Mouse (Mus musculus) retina, postnatal 7 days (tissue): ENCODE measurements around the gene Eml6.
A peak's percentile ranks its signal among the peaks of the same experiment; 100 is the strongest.

Experiments
- DNase-seq: peaks from one replicate; pipeline ENCODE4 v3.0.0-alpha.2; 2012; ENCODE audit warnings: low read depth, low spot score

Eml6 gene

DNA sequence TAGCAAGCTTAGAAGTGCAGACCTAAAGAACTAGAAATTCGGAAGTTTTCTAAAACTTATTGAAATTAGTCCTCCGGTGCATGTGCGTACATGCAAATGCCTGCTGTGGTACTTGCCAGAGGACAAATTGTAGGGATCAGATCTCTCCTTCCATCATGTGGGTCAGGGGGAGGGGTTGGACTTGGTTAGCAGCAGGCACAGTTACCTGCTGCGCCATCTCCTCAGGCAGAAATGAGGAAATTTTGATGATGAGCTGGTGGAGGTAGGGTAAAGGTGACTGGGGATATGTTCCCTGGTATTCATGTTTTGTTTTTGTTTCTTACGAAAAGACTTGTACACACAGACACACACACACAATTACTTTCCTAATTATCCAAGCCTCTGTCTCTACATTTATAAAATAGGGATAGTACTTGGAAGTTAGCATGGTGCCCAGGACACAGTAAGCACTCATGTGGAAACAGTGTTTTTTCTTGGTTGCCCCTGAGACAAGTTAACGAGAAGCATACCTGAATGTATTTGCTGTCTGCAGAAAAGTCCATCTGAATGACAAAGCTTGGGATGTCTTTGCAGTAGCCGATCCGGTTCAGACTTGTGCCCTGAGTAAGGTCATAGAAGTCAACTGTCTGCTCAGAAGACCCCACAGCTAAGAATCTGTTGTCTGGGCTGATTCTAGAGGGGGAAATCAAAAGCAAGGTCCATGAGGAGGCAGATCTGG lies 276.9 kb downstream of the Eml6 start:
- DNase-seq: no peak

DNA sequence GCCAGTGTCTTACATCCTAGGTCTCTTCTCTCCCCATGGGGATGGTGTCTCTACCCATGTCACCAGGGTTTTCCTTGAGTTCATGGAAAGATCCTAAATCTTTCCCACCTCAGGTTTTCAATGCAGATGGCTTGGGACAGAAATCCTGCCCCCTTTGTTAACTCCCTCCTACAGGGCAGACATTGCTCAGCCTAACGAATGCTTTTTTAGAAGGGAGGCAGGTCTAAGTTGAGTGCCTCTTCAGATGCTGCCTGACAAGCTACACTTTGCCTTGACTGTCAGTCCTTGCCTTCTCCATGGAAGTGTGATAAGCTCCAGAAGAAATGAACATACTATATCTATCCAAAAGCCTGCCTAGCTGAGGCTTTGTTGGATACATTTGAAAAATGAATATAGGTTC lies 278.0 kb downstream of the Eml6 start:
- no peak for DNase-seq

DNA sequence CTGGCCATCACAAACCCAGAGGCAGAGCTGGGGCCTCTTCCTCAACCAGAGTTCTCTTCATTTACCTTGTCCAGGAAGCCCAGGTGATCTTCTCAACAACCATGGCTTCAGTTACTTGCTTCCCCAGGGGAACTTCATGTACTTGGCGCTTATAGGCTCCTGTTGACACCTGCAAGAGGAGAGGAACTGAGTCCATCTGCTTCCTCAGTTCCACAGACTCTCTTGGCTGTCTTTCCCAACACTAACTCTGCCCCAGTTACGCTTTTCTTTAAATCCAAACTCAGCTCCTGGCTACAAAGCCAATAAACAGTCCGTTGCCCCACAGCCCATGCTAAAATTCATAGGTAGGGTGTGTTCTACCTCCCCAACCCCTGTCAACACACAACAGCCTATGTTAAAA lies 278.5 kb downstream of the Eml6 start:
- DNase-seq: no peak

DNA sequence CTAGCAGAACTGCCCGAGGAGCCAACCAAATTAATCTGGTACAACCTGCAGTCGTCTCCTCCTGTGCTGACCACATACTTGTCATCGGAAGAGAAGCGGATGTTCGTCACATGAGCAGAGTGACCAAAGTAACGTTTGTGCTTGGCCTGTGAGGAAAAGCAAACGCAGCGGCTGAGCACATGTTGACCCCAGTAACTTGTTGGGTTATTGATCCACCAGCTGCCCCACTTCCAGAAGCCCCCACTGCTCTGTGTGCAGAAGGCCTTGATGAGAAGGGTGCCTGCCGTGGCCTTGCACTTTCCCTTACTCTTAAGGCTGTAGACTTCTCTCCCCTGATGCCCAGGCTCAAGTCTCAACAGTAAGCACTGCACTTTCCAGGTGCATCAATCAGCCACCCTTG lies 279.6 kb downstream of the Eml6 start:
- DNase-seq: no peak

DNA sequence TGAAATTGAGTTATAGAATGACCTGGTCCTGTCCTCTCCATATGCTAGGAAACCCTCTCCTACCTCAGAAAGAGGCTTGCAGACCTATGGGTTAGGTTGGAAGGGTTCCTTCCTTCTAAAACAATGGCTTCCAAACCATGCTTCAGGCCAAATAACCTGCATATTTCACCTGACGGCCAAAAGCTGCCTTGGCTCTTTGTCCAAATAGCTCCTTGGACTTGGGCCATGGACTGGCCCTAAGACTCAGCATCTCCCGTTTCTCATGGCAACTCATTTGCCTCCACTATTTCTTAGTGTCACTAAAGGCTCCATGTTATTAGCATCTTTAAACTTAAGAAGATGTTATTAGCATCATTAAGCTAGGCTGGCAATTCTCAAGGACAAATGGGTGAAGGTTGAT lies 280.3 kb downstream of the Eml6 start:
- no peak for DNase-seq

DNA sequence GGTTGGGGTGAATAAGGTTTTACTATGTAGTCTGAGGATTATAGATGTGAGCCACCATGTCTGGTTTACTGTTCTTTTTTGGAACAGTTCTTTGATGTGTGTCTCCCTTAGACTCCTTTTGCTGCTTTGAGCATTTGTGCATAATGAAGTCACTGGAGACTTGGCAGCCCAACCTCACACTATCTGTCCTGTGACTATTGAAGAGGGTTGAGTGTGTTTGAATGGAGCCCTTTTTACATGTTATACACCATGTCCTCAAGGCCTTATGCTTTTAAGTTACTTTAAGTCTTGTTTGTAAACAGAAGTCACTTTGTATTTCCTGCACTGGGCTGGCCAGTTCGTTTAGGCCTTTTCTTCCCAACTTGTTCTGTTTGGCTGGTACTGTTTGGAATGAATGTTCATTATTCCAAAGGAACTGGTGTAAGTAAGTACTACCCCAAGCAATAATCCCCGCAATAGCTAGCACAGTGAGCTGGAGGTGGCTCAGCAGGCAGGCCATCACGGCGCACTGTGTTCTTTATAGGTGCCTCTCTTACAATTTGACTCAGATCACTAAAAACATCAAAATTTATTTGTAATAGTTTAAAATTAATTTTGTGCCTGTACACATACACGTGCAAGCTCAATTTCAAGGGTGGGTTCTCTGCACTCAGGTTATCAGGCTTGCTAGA lies 280.9 kb downstream of the Eml6 start:
- DNase-seq: no peak

DNA sequence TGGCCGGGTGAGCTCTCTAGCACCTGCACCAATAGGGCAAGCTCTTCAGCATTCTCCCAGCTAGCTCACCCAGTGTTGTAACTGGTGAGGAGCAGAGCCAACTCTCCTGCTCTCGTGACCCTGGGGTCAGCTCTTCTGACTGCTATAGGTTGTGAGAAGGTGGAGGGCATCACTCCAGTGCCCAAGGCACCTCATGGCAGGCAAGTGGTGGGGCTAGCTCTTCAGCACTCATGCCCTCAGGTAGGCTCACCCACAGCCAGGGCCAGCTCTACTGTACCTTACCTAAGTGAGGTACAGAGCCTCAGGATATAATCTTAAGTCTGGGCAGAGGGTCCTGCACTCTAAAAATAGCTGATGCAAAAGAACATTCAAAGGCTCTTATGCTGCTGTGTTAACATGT lies 286.1 kb downstream of the Eml6 start:
- DNase-seq: no peak

DNA sequence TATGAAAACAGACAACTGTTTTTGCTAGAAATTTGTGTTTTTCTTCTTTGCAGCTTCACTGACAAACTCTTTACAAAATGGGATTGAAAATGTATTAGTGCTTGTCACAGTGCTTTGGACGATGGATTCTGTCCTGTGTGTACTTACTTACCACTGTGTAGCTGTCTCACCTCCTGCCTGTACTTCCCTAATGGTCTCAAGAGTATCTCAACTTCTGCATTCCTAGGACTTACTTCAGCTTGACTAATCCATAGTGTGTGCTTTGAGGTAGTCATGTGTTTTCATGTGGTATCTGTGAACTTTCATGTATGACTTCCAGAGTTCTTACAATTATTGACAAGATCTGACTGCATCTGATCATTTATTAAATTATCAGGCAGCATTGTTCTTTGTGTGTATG lies 297.9 kb downstream of the Eml6 start:
- no peak for DNase-seq

DNA sequence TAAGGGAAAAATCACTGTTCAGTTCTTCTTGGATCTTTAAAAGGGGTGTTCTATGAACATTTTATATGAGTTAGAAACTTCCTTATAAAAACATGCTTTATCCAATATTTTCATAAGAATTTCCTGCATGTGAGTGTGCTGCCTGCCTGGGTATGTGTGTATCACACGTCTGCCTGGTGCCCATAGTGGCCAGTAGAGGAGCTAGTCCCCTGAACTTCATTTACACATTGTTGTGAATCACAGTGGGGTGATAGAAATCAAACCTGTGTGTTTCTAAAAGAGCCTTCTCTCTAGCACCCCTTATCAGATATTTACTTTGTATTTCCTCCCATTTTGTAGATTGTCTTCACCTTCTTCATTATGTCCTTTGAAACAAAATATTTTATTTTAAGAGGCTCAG lies 300.2 kb downstream of the Eml6 start:
- DNase-seq: no peak

DNA sequence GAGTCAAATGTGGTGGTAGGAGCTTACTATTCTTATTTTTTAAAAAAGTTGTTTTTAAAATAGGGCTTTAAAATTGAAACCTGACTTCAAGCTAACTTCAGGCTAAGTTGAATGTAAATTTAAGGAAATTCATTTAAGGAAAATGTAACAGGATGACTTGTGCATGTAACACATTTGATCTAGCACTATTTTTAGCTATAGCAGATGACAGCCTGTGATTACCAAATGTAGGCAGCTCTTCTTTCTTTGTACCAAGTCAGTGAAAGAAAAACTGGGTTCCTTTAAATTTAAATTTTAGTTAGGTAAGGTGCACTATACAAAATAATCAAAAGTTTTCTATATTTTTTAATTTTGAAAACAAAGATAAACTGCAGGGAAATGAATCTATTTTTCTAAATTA lies 300.7 kb downstream of the Eml6 start:
- no peak for DNase-seq

DNA sequence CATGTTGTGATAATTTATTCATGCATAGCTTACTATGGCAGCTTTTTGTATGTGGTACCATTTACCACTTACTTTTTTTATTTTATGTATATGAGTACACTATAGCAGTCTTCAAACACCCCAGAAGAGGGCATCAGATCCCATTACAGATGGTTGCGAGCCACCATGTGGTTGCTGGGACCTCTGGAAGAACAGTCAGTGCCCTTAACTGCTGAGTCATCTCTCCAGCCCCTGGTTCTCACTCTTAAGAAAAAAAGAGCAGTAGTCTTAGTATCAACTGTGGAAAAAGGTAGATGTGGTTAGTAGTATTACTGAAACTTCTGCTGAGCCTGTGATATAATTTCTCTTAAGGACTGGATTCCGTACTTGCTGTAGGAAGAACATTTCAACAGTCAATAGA lies 301.6 kb downstream of the Eml6 start:
- DNase-seq: no peak

DNA sequence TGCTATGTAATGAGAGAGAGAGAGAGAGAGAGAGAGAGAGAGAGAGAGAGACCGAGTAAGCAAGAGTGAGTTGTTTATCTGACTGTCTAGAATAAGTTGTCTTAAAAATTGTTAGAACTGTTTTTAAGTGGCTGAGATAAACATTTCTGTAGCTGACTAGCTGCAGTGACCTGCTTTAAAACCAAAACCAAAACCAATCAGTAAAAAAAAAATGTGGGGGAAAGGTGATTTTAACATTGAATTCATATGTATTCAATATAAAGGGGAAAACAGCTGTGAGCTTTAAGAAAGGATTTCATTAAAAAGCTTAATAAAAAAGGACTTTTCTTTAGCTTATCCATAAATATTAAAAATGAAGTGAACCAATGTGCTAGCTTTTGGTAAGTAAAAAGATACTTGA lies 306.2 kb downstream of the Eml6 start:
- no peak for DNase-seq

DNA sequence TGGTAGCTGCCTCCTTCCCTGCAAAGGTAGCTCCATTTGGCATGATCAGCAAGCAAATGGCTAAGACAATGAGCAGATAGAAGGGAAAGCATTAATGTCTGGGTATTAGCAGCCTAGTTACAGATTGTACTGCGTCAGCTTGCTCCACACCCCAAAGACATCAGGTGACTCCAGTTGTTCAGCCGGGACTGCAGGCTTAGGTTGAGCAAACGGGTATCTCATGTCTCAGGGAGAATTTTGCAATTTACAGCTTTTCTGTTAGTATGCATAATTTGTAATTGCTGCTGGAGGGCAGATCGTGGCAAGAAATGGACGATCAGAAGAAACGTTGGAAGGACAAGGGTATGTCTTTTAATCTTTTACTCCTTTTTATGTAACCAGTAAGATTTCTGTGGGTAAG lies 307.3 kb downstream of the Eml6 start:
- DNase-seq: peak; percentile 14

DNA sequence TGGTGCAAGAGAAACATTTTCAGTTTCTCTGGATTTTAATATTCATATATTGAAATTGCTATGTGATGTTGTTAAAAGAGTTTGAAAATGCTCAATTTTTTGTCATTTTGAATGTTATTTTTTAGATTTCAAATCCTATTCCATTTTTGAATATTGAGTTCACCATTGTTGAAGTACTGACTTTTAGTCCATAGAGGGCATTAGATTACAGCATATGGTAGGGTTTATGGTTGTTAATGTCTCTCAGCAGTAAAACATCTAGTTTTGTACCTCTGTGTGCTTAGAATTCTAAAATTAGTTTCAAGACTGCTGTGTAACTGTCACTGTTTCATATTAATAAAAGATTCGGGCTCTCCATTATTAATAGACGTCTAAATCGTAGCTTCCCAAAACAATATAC lies 310.3 kb downstream of the Eml6 start:
- DNase-seq: no peak

DNA sequence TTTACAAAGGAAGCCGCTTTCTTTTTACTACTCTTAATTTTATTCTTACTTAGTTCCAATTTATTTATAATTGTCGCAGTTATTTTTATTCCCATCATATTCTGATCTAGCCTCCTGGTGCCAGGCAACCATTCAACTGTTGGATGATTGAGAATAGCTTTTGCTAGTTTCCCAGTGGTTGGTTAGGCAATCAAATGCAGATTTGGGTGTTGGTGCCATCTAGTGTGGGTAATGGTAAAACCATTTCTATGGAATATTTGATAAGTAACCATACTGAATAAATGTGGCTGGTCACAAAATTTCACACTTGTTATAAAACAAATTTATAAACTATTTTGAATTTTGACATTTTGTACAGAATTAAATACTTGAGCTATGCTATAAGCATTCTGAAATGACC lies 311.0 kb downstream of the Eml6 start:
- no peak for DNase-seq

DNA sequence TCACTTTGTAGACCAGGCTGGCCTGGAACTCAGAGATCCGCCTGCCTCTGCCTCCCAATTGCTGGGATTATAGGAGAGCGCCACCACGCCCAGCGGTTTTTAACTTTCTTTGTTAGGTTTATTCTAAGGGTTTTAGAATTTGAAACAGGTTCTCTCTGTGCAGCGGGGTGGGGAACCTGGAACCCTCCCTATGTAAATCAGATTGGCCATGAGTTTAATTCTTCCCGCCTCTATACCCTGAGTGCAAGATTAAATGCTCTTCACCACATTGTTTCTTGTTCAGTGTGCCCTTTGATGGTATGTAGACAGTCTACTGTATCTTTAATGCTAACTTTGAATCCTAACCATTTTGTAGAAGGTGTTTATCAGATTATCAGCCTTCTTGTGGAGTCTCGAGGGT lies 311.7 kb downstream of the Eml6 start:
- no peak for DNase-seq

DNA sequence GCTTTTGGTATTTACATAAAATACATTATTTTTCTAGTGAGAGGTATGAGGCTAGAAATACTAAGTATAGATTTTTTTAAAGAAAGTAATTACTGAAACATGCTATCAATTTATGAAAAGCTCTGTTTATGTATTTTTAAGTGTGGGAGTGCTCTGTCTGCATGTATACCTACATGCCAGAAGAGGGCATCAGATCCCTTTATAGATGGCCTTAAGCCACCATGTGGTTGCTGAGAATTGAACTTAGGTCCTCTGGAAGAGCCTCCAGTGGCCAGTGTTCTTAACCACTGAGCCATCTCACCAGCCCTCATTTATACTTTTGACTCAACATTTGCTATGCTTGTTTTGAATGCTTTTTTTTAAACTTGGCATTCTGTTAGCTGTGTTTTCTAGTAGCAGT lies 316.3 kb downstream of the Eml6 start:
- no peak for DNase-seq

DNA sequence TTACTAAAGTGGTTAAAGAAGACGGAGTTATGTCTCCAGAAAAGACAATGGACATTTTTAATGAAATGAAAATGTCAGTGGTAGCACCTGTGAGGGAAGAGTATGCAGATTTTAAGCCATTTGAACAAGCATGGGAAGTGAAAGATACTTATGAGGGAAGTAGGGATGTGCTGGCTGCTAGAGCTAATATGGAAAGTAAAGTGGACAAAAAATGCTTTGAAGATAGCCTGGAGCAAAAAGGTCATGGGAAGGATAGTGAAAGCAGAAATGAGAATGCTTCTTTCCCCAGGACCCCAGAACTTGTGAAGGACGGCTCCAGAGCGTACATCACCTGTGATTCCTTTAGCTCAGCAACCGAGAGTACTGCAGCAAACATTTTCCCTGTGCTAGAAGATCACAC lies 319.0 kb downstream of the Eml6 start:
- DNase-seq: no peak

DNA sequence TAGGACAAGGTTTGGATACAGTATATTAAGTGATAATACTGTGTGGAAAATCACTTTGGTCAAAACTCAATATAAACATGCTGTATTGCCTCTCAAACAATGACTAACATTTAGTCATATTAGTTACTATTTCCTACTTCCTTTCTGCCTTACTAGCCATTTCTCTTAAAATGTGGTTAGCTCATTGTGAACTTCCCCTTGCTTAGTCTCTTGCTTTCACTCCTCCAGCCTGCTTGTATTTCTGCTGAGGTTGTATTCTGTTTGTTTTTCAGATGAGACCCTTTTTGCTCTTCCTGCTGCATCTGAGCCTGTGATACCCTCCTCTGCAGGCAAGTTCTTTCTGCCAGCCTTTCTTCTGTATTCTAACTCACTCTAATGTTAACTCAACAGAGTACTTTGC lies 320.6 kb downstream of the Eml6 start:
- no peak for DNase-seq

DNA sequence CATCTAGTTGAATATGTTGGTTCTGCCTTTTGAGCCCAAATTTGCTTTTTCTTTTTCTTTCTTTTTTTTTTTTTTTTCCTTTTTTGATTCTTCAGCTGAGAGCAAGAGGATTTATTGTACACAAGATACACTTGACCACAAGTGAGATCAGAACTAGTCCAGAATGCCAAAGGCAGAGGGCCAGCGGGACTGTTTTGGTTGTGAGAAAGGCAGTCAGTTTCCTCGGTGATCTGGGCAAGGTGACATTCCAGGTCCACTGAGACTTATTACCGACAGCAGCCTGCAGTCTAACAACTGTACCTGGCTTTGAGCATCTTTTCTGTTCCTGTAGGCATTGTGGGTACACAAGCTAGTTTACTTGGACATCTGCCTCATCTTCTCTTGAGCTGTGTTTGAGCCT lies 323.1 kb downstream of the Eml6 start:
- no peak for DNase-seq

DNA sequence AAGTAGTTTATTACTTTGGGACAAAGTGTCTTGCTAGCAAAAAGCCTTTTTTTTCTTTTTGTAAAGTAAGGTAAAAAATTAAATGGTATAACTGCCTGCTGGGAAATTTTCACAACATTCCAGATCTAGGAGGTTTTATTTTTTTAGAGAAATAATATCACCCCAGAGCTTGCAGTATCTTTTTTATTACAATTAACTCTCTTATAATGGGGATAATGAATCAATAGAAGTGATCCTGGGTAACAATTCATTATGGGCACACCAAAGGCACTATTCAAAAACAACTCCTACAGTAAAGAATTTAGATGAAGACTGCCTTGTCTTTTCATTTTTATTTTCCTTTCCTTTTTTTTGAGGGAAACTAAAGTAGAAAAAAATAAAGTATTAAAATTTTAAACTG lies 331.1 kb downstream of the Eml6 start:
- no peak for DNase-seq

DNA sequence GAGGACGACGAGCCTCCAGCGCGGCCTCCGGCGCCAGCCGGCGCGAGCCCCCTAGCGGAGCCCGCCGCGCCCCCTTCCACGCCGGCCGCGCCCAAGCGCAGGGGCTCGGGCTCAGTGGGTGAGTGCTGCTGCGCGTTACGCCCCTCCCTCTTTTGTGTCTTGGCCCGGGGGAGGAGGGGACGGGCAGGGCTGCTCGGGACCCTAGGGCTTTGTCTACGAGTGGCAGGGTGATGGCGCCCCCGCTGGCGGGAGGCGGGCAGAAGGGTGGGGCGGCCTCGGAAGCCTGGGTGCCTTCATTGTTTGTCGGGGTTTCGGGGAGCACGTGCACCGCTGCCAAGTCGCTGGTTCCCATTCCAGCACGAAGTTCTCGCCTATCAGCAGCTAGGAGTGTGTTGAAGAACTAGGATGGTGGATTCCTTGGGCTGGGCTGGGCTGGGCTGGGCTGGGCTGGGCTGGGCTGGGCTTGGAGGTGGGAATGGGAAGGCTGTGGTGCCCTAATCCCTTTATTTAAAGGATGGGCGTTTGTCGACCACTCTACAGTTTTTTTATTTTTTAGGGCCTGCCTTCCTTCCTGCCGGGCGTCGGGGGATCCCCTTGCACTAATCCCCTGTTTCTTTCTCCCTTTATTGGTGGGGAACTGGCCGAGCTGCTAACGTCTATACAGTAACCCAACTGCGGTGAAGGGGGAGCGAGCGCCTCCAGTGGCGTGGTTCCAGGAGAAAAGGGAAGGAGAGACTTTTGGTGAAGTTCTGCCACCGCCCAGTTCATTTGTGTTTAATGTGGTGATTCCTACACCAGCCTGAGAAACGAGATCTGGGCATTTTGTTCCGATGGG lies 332.0 kb downstream of the Eml6 start:
- DNase-seq: peak; percentile 68
